Mouse (Mus musculus) erythroblast, embryonic 14.5 days (primary cell): ENCODE results near the gene Phf5a. TPM values are rescaled to one million over a fixed set of nuclear protein-coding genes. Genes with fewer than 3 reads are reported as not detected.

Source experiments
- H3K27me3 ChIP-seq: 2 replicates; pipeline ENCODE4 v1.6.1; 2012; ENCODE audit warnings: inconsistent platforms; ENCODE audit not compliant: control insufficient read depth
- H3K36me3 ChIP-seq: 2 replicates; pipeline ENCODE4 v1.6.1; 2012; ENCODE audit warnings: mild to moderate bottlenecking, inconsistent platforms; ENCODE audit not compliant: control insufficient read depth
- H3K4me1 ChIP-seq: 2 replicates; pipeline ENCODE4 v1.6.1; 2012; ENCODE audit warnings: inconsistent platforms; ENCODE audit not compliant: control insufficient read depth
- H3K4me3 ChIP-seq: replicated peaks from 2 replicates; pipeline ENCODE3; 2012; ENCODE audit warnings: moderate library complexity, mild to moderate bottlenecking, inconsistent platforms
- H3K9me3 ChIP-seq: 2 replicates; pipeline ENCODE4 v1.6.1; 2012; ENCODE audit warnings: low read length, inconsistent platforms, mixed read lengths; ENCODE audit not compliant: control insufficient read depth
- GATA1 ChIP-seq: IDR thresholded peaks from 2 replicates; pipeline ENCODE4 v1.6.1; 2012; ENCODE audit warnings: low read length, inconsistent platforms, mixed read lengths
- TAL1 ChIP-seq: IDR thresholded peaks from 3 replicates; pipeline ENCODE4 v1.6.1; 2012; ENCODE audit warnings: low read length, inconsistent platforms, mixed read lengths
- polyA plus RNA-seq: library from polyadenylated mRNA; stranded (reverse); fragments of >175 nt; gene quantifications from 2 replicates; pipeline ENCODE4 v1.2.3, GENCODE M21; 2012

The Phf5a gene
- polyA plus RNA-seq, 1 experiment: 1.9 TPM

GRCm38 (mm10) chr15:81832219-81832618 lies 39.5 kb downstream of the Phf5a start:
- no peak overlapping the region for H3K4me3 ChIP-seq
- H3K9me3 ChIP-seq: no peaks in the 10 kb centered on the region
- H3K36me3 ChIP-seq: no peaks in the 10 kb centered on the region
- H3K27me3 ChIP-seq: peaks cover 31% of the 10 kb centered on the region
- peaks cover 17% of the 10 kb centered on the region for H3K4me1 ChIP-seq
- TF ChIP-seq TAL1: no peak
- TF ChIP-seq GATA1: no peak

DNA sequence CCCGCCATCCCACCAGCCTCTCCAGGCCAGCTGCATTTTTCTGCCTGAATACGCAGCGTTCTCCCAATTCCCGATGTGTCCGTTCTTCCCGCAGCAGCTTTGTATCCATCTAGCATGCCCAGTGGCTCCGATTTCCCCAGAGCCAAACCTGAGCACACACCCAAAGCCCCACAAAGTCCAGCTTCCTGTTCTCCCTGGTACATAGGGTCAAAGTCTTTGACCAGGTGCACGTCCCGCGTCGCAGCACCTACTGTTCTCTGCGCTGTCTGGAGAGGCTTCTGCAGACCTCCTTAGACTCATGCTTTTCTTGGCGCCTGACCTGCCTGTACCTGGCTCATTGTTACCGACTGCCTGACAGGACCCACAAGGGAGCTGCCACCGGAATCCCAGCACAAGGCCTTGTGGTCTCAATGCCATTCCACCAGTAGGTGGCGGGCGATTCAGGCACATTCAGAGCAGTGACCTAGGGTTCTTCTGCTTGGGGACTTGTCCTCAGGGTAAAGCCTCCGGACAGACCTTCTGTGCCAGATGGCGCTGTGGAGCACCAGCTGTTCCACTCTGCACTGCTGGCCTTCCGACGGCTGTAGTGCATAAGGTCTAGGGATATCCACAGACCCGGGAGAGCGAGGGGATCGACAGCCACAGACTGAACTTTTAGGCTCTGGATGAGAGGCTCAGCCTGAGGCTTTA lies 40.4 kb downstream of the Phf5a start:
- peaks cover 15% of the 10 kb centered on the region for H3K4me1 ChIP-seq
- H3K27me3 ChIP-seq: peaks cover 22% of the 10 kb centered on the region
- no peaks in the 10 kb centered on the region for H3K9me3 ChIP-seq
- TF ChIP-seq GATA1: no peak
- no peak for TF ChIP-seq TAL1
- H3K4me3 ChIP-seq: no peak overlapping the region
- no peaks in the 10 kb centered on the region for H3K36me3 ChIP-seq

GRCm38 (mm10) chr15:81830530-81830929 lies 41.2 kb downstream of the Phf5a start:
- H3K4me1 ChIP-seq: peaks cover 12% of the 10 kb centered on the region
- H3K36me3 ChIP-seq: peaks cover under 1% of the 10 kb centered on the region; the same call in 1 of the 2 replicates
- peaks cover 14% of the 10 kb centered on the region for H3K27me3 ChIP-seq
- TF ChIP-seq GATA1 (no peak), TAL1 (no peak)
- H3K4me3 ChIP-seq: no peak overlapping the region
- H3K9me3 ChIP-seq: no peaks in the 10 kb centered on the region

- peaks cover 6% of the 10 kb centered on the region; the same call in 1 of the 2 replicates for H3K36me3 ChIP-seq
- H3K4me1 ChIP-seq: peaks cover 12% of the 10 kb centered on the region
- TF ChIP-seq GATA1: no peak
- H3K4me3 ChIP-seq: no peak overlapping the region
- no peaks in the 10 kb centered on the region for H3K9me3 ChIP-seq
- peaks cover 2% of the 10 kb centered on the region for H3K27me3 ChIP-seq
Measured at GRCm38 (mm10) chr15:81829208-81829580, 42.5 kb downstream of the Phf5a start.

DNA sequence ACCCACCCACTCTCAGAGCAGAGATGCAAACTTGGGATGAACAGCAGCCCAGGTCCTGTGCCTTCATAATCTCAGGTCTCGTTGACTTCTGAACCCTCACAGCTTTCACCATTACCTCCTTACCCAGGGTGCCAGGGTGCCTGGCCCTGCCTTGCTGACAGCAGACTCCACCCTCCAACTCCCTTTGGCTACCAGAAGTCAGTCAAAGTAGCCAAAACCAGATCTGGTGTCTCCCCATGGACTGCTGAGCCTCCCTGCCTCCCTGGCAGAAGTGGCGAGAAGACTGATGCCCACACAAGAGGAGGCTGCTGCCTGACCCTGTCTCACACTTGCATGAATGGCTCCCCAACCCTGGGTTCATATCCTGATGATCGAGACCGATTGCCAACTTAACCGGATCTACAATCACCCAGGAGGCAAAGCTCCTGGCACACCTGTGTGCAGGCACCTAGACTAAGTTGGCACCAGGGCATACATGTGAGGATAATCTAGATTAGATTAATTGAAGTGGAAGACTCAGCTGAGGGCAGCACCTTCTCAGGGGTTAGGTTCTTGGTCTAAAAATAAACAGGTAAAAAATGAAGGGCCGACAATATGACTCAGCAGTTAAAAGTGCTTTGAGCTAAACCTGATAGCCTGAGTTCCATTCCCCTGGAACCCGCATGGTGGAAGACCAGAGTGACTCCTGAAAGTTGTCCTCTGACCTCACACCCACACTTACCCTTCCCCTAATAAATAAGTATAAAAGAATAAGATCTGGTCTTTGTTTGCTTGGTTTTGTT lies 43.1 kb downstream of the Phf5a start:
- Histone ChIP-seq H3K36me3 (peaks cover 10% of the 10 kb centered on the region; the same call in 1 of the 2 replicates), H3K9me3 (no peaks in the 10 kb centered on the region), H3K4me3 (no peak overlapping the region), H3K4me1 (peaks cover 12% of the 10 kb centered on the region), H3K27me3 (no peaks in the 10 kb centered on the region)
- TF ChIP-seq TAL1: no peak

GRCm38 (mm10) chr15:81824832-81825231 lies 46.9 kb downstream of the Phf5a start:
- Histone ChIP-seq H3K4me3 (no peak overlapping the region), H3K36me3 (peaks cover 21% of the 10 kb centered on the region; the same call in 1 of the 2 replicates), H3K27me3 (no peaks in the 10 kb centered on the region), H3K9me3 (no peaks in the 10 kb centered on the region), H3K4me1 (peaks cover 4% of the 10 kb centered on the region)
- no peak for TF ChIP-seq TAL1
- TF ChIP-seq GATA1: no peak

DNA sequence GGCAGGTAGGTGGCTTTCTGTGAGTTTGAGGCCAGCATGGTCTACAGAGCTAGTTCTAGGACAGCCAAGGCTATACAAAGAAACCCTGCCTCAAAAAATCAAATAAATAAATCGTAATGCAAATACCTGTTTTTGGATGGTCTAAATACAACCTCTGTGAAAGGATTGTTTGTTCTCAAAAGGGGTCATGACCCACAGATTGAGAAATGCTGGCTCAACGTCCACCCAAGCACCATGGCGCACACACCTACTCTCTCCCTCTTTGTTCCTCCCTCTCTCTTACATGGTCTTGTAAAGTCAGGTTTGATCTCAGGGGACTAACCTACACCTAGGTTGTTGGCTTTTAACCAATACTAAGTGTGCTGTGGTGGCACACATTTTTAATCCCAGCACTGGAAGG lies 49.1 kb downstream of the Phf5a start:
- Histone ChIP-seq H3K36me3 (peaks cover 21% of the 10 kb centered on the region; the same call in 1 of the 2 replicates), H3K4me3 (no peak overlapping the region)

DNA sequence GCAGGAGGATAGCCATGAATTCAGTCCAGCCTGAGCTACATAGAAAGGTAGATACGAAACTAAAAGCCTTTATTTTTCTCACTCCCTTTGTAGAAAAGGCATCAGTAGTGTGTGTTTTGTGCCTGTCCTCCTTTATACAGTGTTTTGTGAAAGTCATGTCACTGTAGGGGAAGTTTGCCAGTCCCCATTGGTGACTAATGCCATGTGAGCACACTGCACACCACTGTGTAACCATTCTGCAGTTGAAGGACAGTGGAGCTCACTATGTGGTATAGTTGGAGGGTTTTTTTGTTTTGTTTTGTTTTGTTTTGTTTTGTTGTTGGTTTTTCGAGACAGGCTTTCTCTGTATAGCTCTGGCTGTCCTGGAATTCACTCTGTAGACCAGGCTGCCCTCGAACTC lies 53.3 kb downstream of the Phf5a start:
- Histone ChIP-seq H3K4me1 (peaks cover 2% of the 10 kb centered on the region; the same call in 1 of the 2 replicates), H3K9me3 (no peaks in the 10 kb centered on the region), H3K4me3 (no peak overlapping the region), H3K36me3 (peaks cover 19% of the 10 kb centered on the region), H3K27me3 (no peaks in the 10 kb centered on the region)
- TF ChIP-seq TAL1 (no peak), GATA1 (no peak)

More for the DNA sequence above, 49.1 kb downstream of the Phf5a start:
- no peaks in the 10 kb centered on the region for H3K4me1 ChIP-seq
- no peaks in the 10 kb centered on the region for H3K9me3 ChIP-seq
- no peak for TF ChIP-seq GATA1
- TF ChIP-seq TAL1: no peak
- H3K27me3 ChIP-seq: no peaks in the 10 kb centered on the region

DNA sequence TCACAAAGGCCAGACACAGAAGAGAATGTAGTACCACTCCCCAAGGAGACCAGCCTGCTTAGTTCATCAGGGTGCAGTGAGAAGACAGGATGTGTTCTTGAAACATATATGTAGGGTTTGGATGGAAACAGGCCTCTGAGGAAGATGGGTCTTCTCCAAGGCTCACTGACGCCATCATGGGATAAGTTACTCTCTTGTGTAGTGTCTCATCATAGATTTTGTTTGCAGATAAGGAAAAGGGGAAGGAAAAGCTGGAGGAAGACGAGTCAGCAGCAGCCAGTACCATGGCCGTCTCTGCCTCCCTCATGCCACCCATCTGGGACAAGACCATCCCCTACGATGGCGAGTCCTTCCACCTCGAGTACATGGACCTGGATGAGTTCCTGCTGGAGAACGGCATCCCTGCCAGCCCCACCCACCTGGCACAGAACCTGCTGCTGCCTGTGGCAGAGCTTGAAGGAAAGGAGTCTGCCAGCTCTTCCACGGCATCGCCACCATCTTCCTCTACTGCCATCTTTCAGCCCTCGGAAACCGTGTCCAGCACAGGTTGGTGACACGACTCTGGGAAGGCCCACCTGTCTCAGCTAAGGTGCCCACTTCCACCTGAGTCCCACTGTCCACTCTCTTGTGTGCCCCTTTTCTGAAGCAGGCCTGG lies 56.9 kb downstream of the Phf5a start:
- Histone ChIP-seq H3K4me1 (peaks cover 28% of the 10 kb centered on the region), H3K36me3 (peaks cover 10% of the 10 kb centered on the region), H3K4me3 (no peak overlapping the region), H3K27me3 (no peaks in the 10 kb centered on the region), H3K9me3 (no peaks in the 10 kb centered on the region)
- TF ChIP-seq TAL1 (no peak), GATA1 (no peak)

Other genes starting within 250 kb of the Phf5a start
- 0.52 and 0.74 TPM in 2 replicates for gene L3mbtl2, start 208.0 kb downstream of the Phf5a start, polyA plus RNA-seq
- 0.03 TPM in 1 of 2 replicates, not detected in the other for gene Chadl, start 174.6 kb downstream of the Phf5a start, polyA plus RNA-seq
- gene Zc3h7b, start 126.9 kb downstream of the Phf5a start, polyA plus RNA-seq: 0.78 and 0.85 TPM in 2 replicates
- gene Rangap1, start 126.4 kb downstream of the Phf5a start, polyA plus RNA-seq: 43.1 and 44.2 TPM in 2 replicates
- 0.26 and 0.90 TPM in 2 replicates for gene Tef, start 69.5 kb downstream of the Phf5a start, polyA plus RNA-seq
- gene Tob2, start 13.1 kb downstream of the Phf5a start, polyA plus RNA-seq: 1.7 and 2.3 TPM in 2 replicates
- gene Aco2, start 398 bp upstream of the Phf5a start, polyA plus RNA-seq: 17.5 and 19.1 TPM in 2 replicates
- 5.2 and 7.4 TPM in 2 replicates for gene Polr3h, start 54.3 kb upstream of the Phf5a start, polyA plus RNA-seq
- not detected in 2 replicates for gene Csdc2, start 64.8 kb upstream of the Phf5a start, polyA plus RNA-seq
- gene Pmm1, start 89.0 kb upstream of the Phf5a start, polyA plus RNA-seq: 4.2 and 6.3 TPM in 2 replicates
- not detected in 2 replicates for gene 1700029P11Rik, start 108.6 kb upstream of the Phf5a start, polyA plus RNA-seq
- 1.2 and 1.4 TPM in 2 replicates for gene Xrcc6, start 115.9 kb upstream of the Phf5a start, polyA plus RNA-seq
- 2.9 and 4.2 TPM in 2 replicates for gene Desi1, start 162.0 kb upstream of the Phf5a start, polyA plus RNA-seq
- gene Snu13, start 175.7 kb upstream of the Phf5a start, polyA plus RNA-seq: 3.0 and 10.5 TPM in 2 replicates
- gene 4930407I10Rik, start 187.2 kb upstream of the Phf5a start, polyA plus RNA-seq: 0.01 TPM in 1 of 2 replicates, not detected in the other
- not detected in 2 replicates for gene Mei1, start 198.1 kb upstream of the Phf5a start, polyA plus RNA-seq